Mouse (Mus musculus): ENCODE results near the gene Clptm1. TPM values are rescaled to one million over a fixed set of nuclear protein-coding genes. Genes with fewer than 3 reads are reported as not detected.

The Clptm1 gene
- polyA plus RNA-seq, 1 experiment from 2014 or later, result 112 TPM

- Histone ChIP-seq H3K9ac (peak within 1 kb of the TSS; percentile 62), H3K27me3 (no peaks in the 10 kb centered on the region), H3K4me1 (peaks cover 21% of the 10 kb centered on the region), H3K27ac (no peak within 1 kb of the TSS), H3K9me3 (replicated peaks) (peaks cover 8% of the 10 kb centered on the region; the same call in 1 of the 2 replicates), H3K36me3 (peaks cover 21% of the 10 kb centered on the region; the same call in 1 of the 2 replicates), H3K4me3 (peak within 1 kb of the TSS; percentile 31), H3K4me2 (replicated peaks) (peak within 1 kb of the TSS; percentile 69)
- WGBS, result 2% methylated on average over 20 of the region's 20 CpGs
- ATAC-seq (ENCODE audit: low FRiP score), result peak; percentile 56
These were observed 34.3 kb upstream of the Clptm1 start, which contains the start of gene Apoe for GRCm38 (mm10) chr7:19698907-19699826. TSS of gene Apoe (minus strand) at chr7:19699188.

GRCm38 (mm10) chr7:19697949-19698906 is 33.4 kb upstream of the Clptm1 start:
- no peak overlapping the region for H3K27ac ChIP-seq

GRCm38 (mm10) chr7:19696336-19696873 is 31.6 kb upstream of the Clptm1 start:
- Histone ChIP-seq H3K9me3 (replicated peaks) (peaks cover 8% of the 10 kb centered on the region; the same call in 1 of the 2 replicates), H3K4me2 (replicated peaks) (no peak overlapping the region), H3K9ac (no peak overlapping the region), H3K36me3 (peaks cover 7% of the 10 kb centered on the region; the same call in 1 of the 2 replicates), H3K27ac (no peak overlapping the region), H3K27me3 (no peaks in the 10 kb centered on the region), H3K4me1 (peaks cover 24% of the 10 kb centered on the region), H3K4me3 (no peak overlapping the region)
- ATAC-seq (ENCODE audit: low FRiP score), result no peak
- WGBS, result 94% methylated on average over 34 of the region's 34 CpGs

More at GRCm38 (mm10) chr7:19697949-19698906, 33.4 kb upstream of the Clptm1 start:
- Histone ChIP-seq H3K27me3 (no peaks in the 10 kb centered on the region), H3K9ac (peak overlapping the region; percentile 62), H3K36me3 (peaks cover 15% of the 10 kb centered on the region; the same call in 1 of the 2 replicates), H3K9me3 (replicated peaks) (peaks cover 8% of the 10 kb centered on the region; the same call in 1 of the 2 replicates), H3K4me1 (peaks cover 25% of the 10 kb centered on the region), H3K4me2 (replicated peaks) (peak overlapping the region; percentile 69), H3K4me3 (peak overlapping the region; percentile 31)
- WGBS, result 2% methylated on average over 28 of the region's 28 CpGs
- no peak for ATAC-seq (ENCODE audit: low FRiP score)

GRCm38 (mm10) chr7:19695881-19696280 is 31.0 kb upstream of the Clptm1 start:
- H3K36me3 ChIP-seq, result peaks cover 7% of the 10 kb centered on the region; the same call in 1 of the 2 replicates
- H3K9ac ChIP-seq, result no peak overlapping the region
- 84% methylated on average over 6 of the region's 6 CpGs for whole genome bisulfite sequencing
- H3K4me3 ChIP-seq, result no peak overlapping the region
- no peaks in the 10 kb centered on the region for H3K27me3 ChIP-seq
- no peak for ATAC-seq (ENCODE audit: low FRiP score)
- no peak overlapping the region for H3K27ac ChIP-seq
- H3K4me1 ChIP-seq, result peaks cover 22% of the 10 kb centered on the region
- H3K4me2 ChIP-seq (replicated peaks), result no peak overlapping the region
- H3K9me3 ChIP-seq (replicated peaks), result peaks cover 8% of the 10 kb centered on the region; the same call in 1 of the 2 replicates

GRCm38 (mm10) chr7:19695213-19695594 is 30.4 kb upstream of the Clptm1 start:
- Histone ChIP-seq H3K36me3 (peaks cover 7% of the 10 kb centered on the region; the same call in 1 of the 2 replicates), H3K4me1 (peaks cover 22% of the 10 kb centered on the region)
- no peak for ATAC-seq (ENCODE audit: low FRiP score)

GRCm38 (mm10) chr7:19694336-19695212 is 29.7 kb upstream of the Clptm1 start:
- Histone ChIP-seq H3K9ac (no peak overlapping the region), H3K4me2 (replicated peaks) (no peak overlapping the region), H3K36me3 (peaks cover 7% of the 10 kb centered on the region; the same call in 1 of the 2 replicates), H3K9me3 (replicated peaks) (peaks cover 8% of the 10 kb centered on the region; the same call in 1 of the 2 replicates), H3K4me1 (peaks cover 22% of the 10 kb centered on the region), H3K27ac (no peak overlapping the region), H3K27me3 (no peaks in the 10 kb centered on the region), H3K4me3 (no peak overlapping the region)
- ATAC-seq (ENCODE audit: low FRiP score), result no peak
- 88% methylated on average over 10 of the region's 10 CpGs for WGBS

More at GRCm38 (mm10) chr7:19695213-19695594, 30.4 kb upstream of the Clptm1 start:
- 52% methylated on average over 8 of the region's 8 CpGs for WGBS
- no peak overlapping the region for H3K27ac ChIP-seq
- H3K9me3 ChIP-seq (replicated peaks), result peaks cover 8% of the 10 kb centered on the region; the same call in 1 of the 2 replicates
- no peaks in the 10 kb centered on the region for H3K27me3 ChIP-seq
- no peak overlapping the region for H3K9ac ChIP-seq
- no peak overlapping the region for H3K4me3 ChIP-seq
- H3K4me2 ChIP-seq (replicated peaks), result no peak overlapping the region

- H3K36me3 ChIP-seq, result peaks cover 7% of the 10 kb centered on the region; the same call in 1 of the 2 replicates
- H3K9ac ChIP-seq, result no peak overlapping the region
- H3K27me3 ChIP-seq, result no peaks in the 10 kb centered on the region
- H3K27ac ChIP-seq, result no peak overlapping the region
- H3K4me1 ChIP-seq, result peaks cover 10% of the 10 kb centered on the region; the same call in 1 of the 2 replicates
- H3K4me3 ChIP-seq, result no peak overlapping the region
- WGBS, result 18% methylated on average over 10 of the region's 10 CpGs
- H3K4me2 ChIP-seq (replicated peaks), result no peak overlapping the region
- H3K9me3 ChIP-seq (replicated peaks), result peaks cover 8% of the 10 kb centered on the region; the same call in 1 of the 2 replicates
- no peak for ATAC-seq (ENCODE audit: low FRiP score)
These were observed 28.6 kb upstream of the Clptm1 start for GRCm38 (mm10) chr7:19693421-19693820.

GRCm38 (mm10) chr7:19691873-19692865 is 27.3 kb upstream of the Clptm1 start, which contains the start of gene Apoc1:
TSS of gene Apoc1 (minus strand) at chr7:19692660.
- Histone ChIP-seq H3K9ac (no peak within 1 kb of the TSS), H3K4me1 (peaks cover 5% of the 10 kb centered on the region; the same call in 1 of the 2 replicates), H3K27ac (no peak within 1 kb of the TSS), H3K4me3 (no peak within 1 kb of the TSS), H3K36me3 (peaks cover 7% of the 10 kb centered on the region; the same call in 1 of the 2 replicates), H3K9me3 (replicated peaks) (peaks cover 8% of the 10 kb centered on the region; the same call in 1 of the 2 replicates), H3K27me3 (no peaks in the 10 kb centered on the region), H3K4me2 (replicated peaks) (no peak within 1 kb of the TSS)
- 57% methylated on average over 28 of the region's 28 CpGs for WGBS
- ATAC-seq (ENCODE audit: low FRiP score), result no peak

- Histone ChIP-seq H3K4me1 (peaks cover 5% of the 10 kb centered on the region; the same call in 1 of the 2 replicates), H3K4me2 (replicated peaks) (no peak overlapping the region), H3K27ac (no peak overlapping the region), H3K9me3 (replicated peaks) (0 out of 2 replicates have a peak, but pooled peaks cover 2% of the 10 kb centered on the region), H3K9ac (no peak overlapping the region), H3K4me3 (no peak overlapping the region), H3K36me3 (peaks cover 2% of the 10 kb centered on the region; the same call in 1 of the 2 replicates), H3K27me3 (no peaks in the 10 kb centered on the region)
- no peak for ATAC-seq (ENCODE audit: low FRiP score)
- WGBS, result 72% methylated on average over 6 of the region's 6 CpGs
These were observed 26.6 kb upstream of the Clptm1 start for GRCm38 (mm10) chr7:19691434-19691833.

GRCm38 (mm10) chr7:19690845-19691244 is 26.0 kb upstream of the Clptm1 start:
- no peak for ATAC-seq (ENCODE audit: low FRiP score)
- no peak overlapping the region for H3K4me3 ChIP-seq
- no peaks in the 10 kb centered on the region for H3K27me3 ChIP-seq
- 92% methylated on average over 4 of the region's 4 CpGs for WGBS
- no peaks in the 10 kb centered on the region for H3K36me3 ChIP-seq
- H3K4me1 ChIP-seq, result peaks cover 5% of the 10 kb centered on the region; the same call in 1 of the 2 replicates
- no peaks in the 10 kb centered on the region for H3K9me3 ChIP-seq (replicated peaks)
- no peak overlapping the region for H3K27ac ChIP-seq
- H3K4me2 ChIP-seq (replicated peaks), result no peak overlapping the region
- no peak overlapping the region for H3K9ac ChIP-seq
